Mouse (Mus musculus): ENCODE results near the gene Gstm6. TPM values are rescaled to one million over a fixed set of nuclear protein-coding genes. Genes with fewer than 3 reads are reported as not detected.
"Not testable (repeated sequence)": the region's sequence is repeated elsewhere in the genome, so short reads cannot be mapped to it uniquely, and the experiment has no call there.

Gene Gstm6
- polyA plus RNA-seq, 1 experiment = 1.8 TPM

GRCm38 (mm10) chr3:107974237-107974636, 30.7 kb upstream of the Gstm6 start:
- TF ChIP-seq POLR2A (IDR thresholded peaks at IDR 0.05; ENCODE audit: borderline replicate concordance, control insufficient read depth, low read depth, low read length) (no peak), CTCF (IDR thresholded peaks at IDR 0.05; ENCODE audit: control insufficient read depth, insufficient read depth, low read length) (no peak)
- Histone ChIP-seq H3K27ac (ENCODE audit: control insufficient read depth, insufficient read depth, low read depth, low read length, poor library complexity) (no peak overlapping the region), H3K4me1 (ENCODE audit: control insufficient read depth, insufficient read depth, low read length) (no peaks in the 10 kb centered on the region), H3K4me3 (replicated peaks; ENCODE audit: control insufficient read depth, low read depth, low read length) (no peak overlapping the region)
- WGBS = 83% methylated on average over 1 of the region's 1 CpGs

GRCm38 (mm10) chr3:107972070-107972469, 28.5 kb upstream of the Gstm6 start:
- no peak for TF ChIP-seq POLR2A (IDR thresholded peaks at IDR 0.05; ENCODE audit: borderline replicate concordance, control insufficient read depth, low read depth, low read length)
- TF ChIP-seq CTCF (IDR thresholded peaks at IDR 0.05; ENCODE audit: control insufficient read depth, insufficient read depth, low read length) = no peak
- Histone ChIP-seq H3K27ac (ENCODE audit: control insufficient read depth, insufficient read depth, low read depth, low read length, poor library complexity) (no peak overlapping the region), H3K4me3 (replicated peaks; ENCODE audit: control insufficient read depth, low read depth, low read length) (no peak overlapping the region), H3K4me1 (ENCODE audit: control insufficient read depth, insufficient read depth, low read length) (no peaks in the 10 kb centered on the region)
- 88% methylated on average over 3 of the region's 3 CpGs for WGBS

GRCm38 (mm10) chr3:107971101-107971500, 27.6 kb upstream of the Gstm6 start:
- H3K4me1 ChIP-seq (ENCODE audit: control insufficient read depth, insufficient read depth, low read length); H3K4me3 ChIP-seq (replicated peaks; ENCODE audit: control insufficient read depth, low read depth, low read length); H3K27ac ChIP-seq (ENCODE audit: control insufficient read depth, insufficient read depth, low read depth, low read length, poor library complexity): not testable (repeated sequence)
- WGBS = 67% methylated on average over 3 of the region's 3 CpGs

GRCm38 (mm10) chr3:107968724-107969395, 25.3 kb upstream of the Gstm6 start, which contains the start of gene Gstm3:
Gene Gstm3, minus strand, starts transcription at chr3:107969283.
- no peak for TF ChIP-seq POLR2A (IDR thresholded peaks at IDR 0.05; ENCODE audit: borderline replicate concordance, control insufficient read depth, low read depth, low read length)
- TF ChIP-seq CTCF (IDR thresholded peaks at IDR 0.05; ENCODE audit: control insufficient read depth, insufficient read depth, low read length) = no peak
- 72% methylated on average over 13 of the region's 13 CpGs for WGBS
- no peaks in the 10 kb centered on the region; the same call in 1 of the 2 replicates for H3K4me1 ChIP-seq (ENCODE audit: control insufficient read depth, insufficient read depth, low read length)
- H3K4me3 ChIP-seq (replicated peaks; ENCODE audit: control insufficient read depth, low read depth, low read length) = no peak within 1 kb of the TSS
- no peak within 1 kb of the TSS for H3K27ac ChIP-seq (ENCODE audit: control insufficient read depth, insufficient read depth, low read depth, low read length, poor library complexity)

- Histone ChIP-seq H3K27ac (ENCODE audit: control insufficient read depth, insufficient read depth, low read depth, low read length, poor library complexity) (no peak overlapping the region), H3K4me3 (replicated peaks; ENCODE audit: control insufficient read depth, low read depth, low read length) (no peak overlapping the region), H3K4me1 (ENCODE audit: control insufficient read depth, insufficient read depth, low read length) (no peaks in the 10 kb centered on the region; the same call in 1 of the 2 replicates)
- WGBS = 87% methylated on average over 5 of the region's 5 CpGs
- no peak for TF ChIP-seq POLR2A (IDR thresholded peaks at IDR 0.05; ENCODE audit: borderline replicate concordance, control insufficient read depth, low read depth, low read length)
- TF ChIP-seq CTCF (IDR thresholded peaks at IDR 0.05; ENCODE audit: control insufficient read depth, insufficient read depth, low read length) = no peak
These were observed 23.1 kb upstream of the Gstm6 start for GRCm38 (mm10) chr3:107966631-107967030.

GRCm38 (mm10) chr3:107965592-107965991, 22.0 kb upstream of the Gstm6 start:
- TF ChIP-seq CTCF (IDR thresholded peaks at IDR 0.05; ENCODE audit: control insufficient read depth, insufficient read depth, low read length) (no peak), POLR2A (IDR thresholded peaks at IDR 0.05; ENCODE audit: borderline replicate concordance, control insufficient read depth, low read depth, low read length) (no peak)
- no peaks in the 10 kb centered on the region; the same call in 1 of the 2 replicates for H3K4me1 ChIP-seq (ENCODE audit: control insufficient read depth, insufficient read depth, low read length)
- WGBS = 77% methylated on average over 1 of the region's 1 CpGs
- no peak overlapping the region for H3K4me3 ChIP-seq (replicated peaks; ENCODE audit: control insufficient read depth, low read depth, low read length)
- no peak overlapping the region for H3K27ac ChIP-seq (ENCODE audit: control insufficient read depth, insufficient read depth, low read depth, low read length, poor library complexity)

GRCm38 (mm10) chr3:107964656-107965308, 21.2 kb upstream of the Gstm6 start:
- Histone ChIP-seq H3K4me3 (replicated peaks; ENCODE audit: control insufficient read depth, low read depth, low read length) (no peak overlapping the region), H3K4me1 (ENCODE audit: control insufficient read depth, insufficient read depth, low read length) (no peaks in the 10 kb centered on the region; the same call in 1 of the 2 replicates), H3K27ac (ENCODE audit: control insufficient read depth, insufficient read depth, low read depth, low read length, poor library complexity) (no peak overlapping the region)
- WGBS = 41% methylated on average over 5 of the region's 5 CpGs
- TF ChIP-seq POLR2A (IDR thresholded peaks at IDR 0.05; ENCODE audit: borderline replicate concordance, control insufficient read depth, low read depth, low read length) = no peak
- TF ChIP-seq CTCF (IDR thresholded peaks at IDR 0.05; ENCODE audit: control insufficient read depth, insufficient read depth, low read length) = no peak

GRCm38 (mm10) chr3:107964026-107964425, 20.5 kb upstream of the Gstm6 start:
- TF ChIP-seq POLR2A (IDR thresholded peaks at IDR 0.05; ENCODE audit: borderline replicate concordance, control insufficient read depth, low read depth, low read length) (no peak), CTCF (IDR thresholded peaks at IDR 0.05; ENCODE audit: control insufficient read depth, insufficient read depth, low read length) (no peak)
- Histone ChIP-seq H3K4me1 (ENCODE audit: control insufficient read depth, insufficient read depth, low read length) (no peaks in the 10 kb centered on the region; the same call in 1 of the 2 replicates), H3K4me3 (replicated peaks; ENCODE audit: control insufficient read depth, low read depth, low read length) (no peak overlapping the region), H3K27ac (ENCODE audit: control insufficient read depth, insufficient read depth, low read depth, low read length, poor library complexity) (no peak overlapping the region)
- 77% methylated on average over 4 of the region's 4 CpGs for WGBS

- H3K4me3 ChIP-seq (replicated peaks; ENCODE audit: control insufficient read depth, low read depth, low read length); H3K4me1 ChIP-seq (ENCODE audit: control insufficient read depth, insufficient read depth, low read length); H3K27ac ChIP-seq (ENCODE audit: control insufficient read depth, insufficient read depth, low read depth, low read length, poor library complexity): not testable (repeated sequence)
- WGBS = 81% methylated on average over 9 of the region's 9 CpGs
These were observed 11.7 kb upstream of the Gstm6 start for GRCm38 (mm10) chr3:107955260-107955659.
